Mouse (Mus musculus) hindbrain, embryonic 10.5 days (tissue): ENCODE data around the gene Ms4a18. TPM values are rescaled to one million over a fixed set of nuclear protein-coding genes. Genes with fewer than 3 reads are reported as not detected.
"Not testable (repeated sequence)": the region's sequence is repeated elsewhere in the genome, so short reads cannot be mapped to it uniquely, and the experiment has no call there.

Experiments
- DNase-seq: peaks from one replicate; pipeline ENCODE4 v3.0.0-alpha.2; 2017; ENCODE audit warnings: low spot score
- H3K27ac ChIP-seq: fragments of 300-500 bp; sonication (generic); 2 replicates; pipeline ENCODE4 v1.5.1; 2016; ENCODE audit warnings: mild to moderate bottlenecking, moderate library complexity
- H3K27me3 ChIP-seq: fragments of 300-500 bp; sonication (generic); 2 replicates; pipeline ENCODE4 v1.6.1; 2016; ENCODE audit warnings: mild to moderate bottlenecking; ENCODE audit not compliant: poor library complexity, insufficient read depth, severe bottlenecking
- H3K36me3 ChIP-seq: fragments of 300-500 bp; sonication (generic); 2 replicates; pipeline ENCODE4 v1.6.1; 2016; ENCODE audit warnings: mild to moderate bottlenecking, moderate library complexity
- H3K4me1 ChIP-seq: fragments of 300-500 bp; sonication (generic); replicated peaks from 2 replicates; pipeline ENCODE4 v1.6.1; 2016; ENCODE audit warnings: mild to moderate bottlenecking
- H3K4me3 ChIP-seq: fragments of 300-500 bp; sonication (generic); 2 replicates; pipeline ENCODE4 v1.5.1; 2016; ENCODE audit warnings: mild to moderate bottlenecking, moderate library complexity
- H3K9me3 ChIP-seq: fragments of 300-500 bp; sonication (generic); 2 replicates; pipeline ENCODE4 v1.6.1; 2016; ENCODE audit warnings: mild to moderate bottlenecking, moderate library complexity
- WGBS: fragments of 180-500 bp; shearing (Covaris S2); methylation state at CpG from one replicate; pipeline ENCODE4 v1.1.7; 2016; 5-methylcytosine and 5-hydroxymethylcytosine counted together
- polyA plus RNA-seq: library from polyadenylated mRNA; unstranded; fragments of >200 nt; fragmentation: Nextera tagmentation; extraction: Ambion mirVana; gene quantifications from 2 replicates; pipeline ENCODE4 v1.2.1, GENCODE M21; 2016

Ms4a18 gene
- not detected in 2 replicates for polyA plus RNA-seq

GRCm38 (mm10) chr19:11017891-11018290 lies at the start of gene Ms4a18:
Gene Ms4a18 (minus strand): TSS chr19:11018031.
- no peaks in the 10 kb centered on the region for H3K27me3 ChIP-seq
- 93% methylated on average over 3 of the region's 3 CpGs for WGBS
- H3K36me3 ChIP-seq = no peaks in the 10 kb centered on the region
- H3K9me3 ChIP-seq = no peaks in the 10 kb centered on the region
- H3K4me1 ChIP-seq = no peaks in the 10 kb centered on the region
- no peak within 1 kb of the TSS for H3K4me3 ChIP-seq
- no peak for DNase-seq
- no peak within 1 kb of the TSS for H3K27ac ChIP-seq

- DNase-seq = no peak
- WGBS = 85% methylated on average over 2 of the region's 2 CpGs
Observed at GRCm38 (mm10) chr19:11065202-11065875, 47.5 kb upstream of the Ms4a18 start.

GRCm38 (mm10) chr19:11060900-11061299 lies 43.1 kb upstream of the Ms4a18 start:
- H3K4me3 ChIP-seq = no peak overlapping the region
- H3K36me3 ChIP-seq = no peaks in the 10 kb centered on the region
- no peaks in the 10 kb centered on the region for H3K9me3 ChIP-seq
- no peaks in the 10 kb centered on the region for H3K4me1 ChIP-seq
- no peaks in the 10 kb centered on the region for H3K27me3 ChIP-seq
- 94% methylated on average over 1 of the region's 1 CpGs for WGBS
- DNase-seq = no peak
- no peak overlapping the region for H3K27ac ChIP-seq

More at GRCm38 (mm10) chr19:11065202-11065875, 47.5 kb upstream of the Ms4a18 start:
- Histone ChIP-seq H3K27me3 (no peaks in the 10 kb centered on the region), H3K4me3 (no peak overlapping the region), H3K4me1 (no peaks in the 10 kb centered on the region), H3K27ac (no peak overlapping the region), H3K9me3 (no peaks in the 10 kb centered on the region), H3K36me3 (no peaks in the 10 kb centered on the region)

GRCm38 (mm10) chr19:11059967-11060366 lies 42.1 kb upstream of the Ms4a18 start:
- H3K27ac ChIP-seq = no peak overlapping the region
- H3K4me1 ChIP-seq = no peaks in the 10 kb centered on the region
- no peaks in the 10 kb centered on the region for H3K36me3 ChIP-seq
- no peaks in the 10 kb centered on the region for H3K27me3 ChIP-seq
- H3K9me3 ChIP-seq = no peaks in the 10 kb centered on the region
- no peak for DNase-seq
- H3K4me3 ChIP-seq = no peak overlapping the region

GRCm38 (mm10) chr19:11055700-11056099 lies 37.9 kb upstream of the Ms4a18 start:
- H3K4me1 ChIP-seq, DNase-seq, H3K4me3 ChIP-seq, H3K9me3 ChIP-seq, H3K27ac ChIP-seq, H3K36me3 ChIP-seq, H3K27me3 ChIP-seq: not testable (repeated sequence)
- 87% methylated on average over 1 of the region's 1 CpGs for WGBS

GRCm38 (mm10) chr19:11053277-11053676 lies 35.4 kb upstream of the Ms4a18 start:
- Histone ChIP-seq H3K27me3 (no peaks in the 10 kb centered on the region), H3K4me1 (no peaks in the 10 kb centered on the region), H3K9me3 (no peaks in the 10 kb centered on the region), H3K27ac (no peak overlapping the region), H3K36me3 (no peaks in the 10 kb centered on the region), H3K4me3 (no peak overlapping the region)
- 68% methylated on average over 3 of the region's 3 CpGs for WGBS
- DNase-seq = no peak

- H3K4me3 ChIP-seq = no peak overlapping the region
- no peaks in the 10 kb centered on the region for H3K9me3 ChIP-seq
- DNase-seq = no peak
- H3K4me1 ChIP-seq = no peaks in the 10 kb centered on the region
- no peak overlapping the region for H3K27ac ChIP-seq
- H3K27me3 ChIP-seq = no peaks in the 10 kb centered on the region
- 66% methylated on average over 5 of the region's 5 CpGs for WGBS
- H3K36me3 ChIP-seq = no peaks in the 10 kb centered on the region
Observed at GRCm38 (mm10) chr19:11052877-11053276, 35.0 kb upstream of the Ms4a18 start.

GRCm38 (mm10) chr19:11050286-11050685 lies 32.5 kb upstream of the Ms4a18 start:
- no peaks in the 10 kb centered on the region for H3K36me3 ChIP-seq
- no peak for DNase-seq
- 73% methylated on average over 2 of the region's 2 CpGs for WGBS
- no peaks in the 10 kb centered on the region for H3K4me1 ChIP-seq
- H3K9me3 ChIP-seq = no peaks in the 10 kb centered on the region
- peaks cover 9% of the 10 kb centered on the region; the same call in 1 of the 2 replicates for H3K27me3 ChIP-seq
- no peak overlapping the region for H3K4me3 ChIP-seq
- H3K27ac ChIP-seq = no peak overlapping the region

- Histone ChIP-seq H3K27me3 (peaks cover 9% of the 10 kb centered on the region; the same call in 1 of the 2 replicates), H3K4me1 (0 out of 2 replicates have a peak, but pooled peaks cover 5% of the 10 kb centered on the region), H3K4me3 (no peak overlapping the region), H3K36me3 (no peaks in the 10 kb centered on the region), H3K27ac (no peak overlapping the region), H3K9me3 (no peaks in the 10 kb centered on the region)
- DNase-seq = no peak
Observed at GRCm38 (mm10) chr19:11049426-11049825, 31.6 kb upstream of the Ms4a18 start.

GRCm38 (mm10) chr19:11048503-11048902 lies 30.7 kb upstream of the Ms4a18 start:
- Histone ChIP-seq H3K4me3 (no peak overlapping the region), H3K36me3 (no peaks in the 10 kb centered on the region)
- DNase-seq = no peak

GRCm38 (mm10) chr19:11048009-11048408 lies 30.2 kb upstream of the Ms4a18 start:
- H3K27ac ChIP-seq = no peak overlapping the region
- 81% methylated on average over 6 of the region's 6 CpGs for WGBS
- H3K9me3 ChIP-seq = no peaks in the 10 kb centered on the region
- 0 out of 2 replicates have a peak, but pooled peaks cover 5% of the 10 kb centered on the region for H3K4me1 ChIP-seq
- H3K36me3 ChIP-seq = no peaks in the 10 kb centered on the region
- H3K27me3 ChIP-seq = peaks cover 9% of the 10 kb centered on the region; the same call in 1 of the 2 replicates
- no peak for DNase-seq
- no peak overlapping the region for H3K4me3 ChIP-seq

More at GRCm38 (mm10) chr19:11048503-11048902, 30.7 kb upstream of the Ms4a18 start:
- peaks cover 9% of the 10 kb centered on the region; the same call in 1 of the 2 replicates for H3K27me3 ChIP-seq
- WGBS = 83% methylated on average over 1 of the region's 1 CpGs
- 0 out of 2 replicates have a peak, but pooled peaks cover 5% of the 10 kb centered on the region for H3K4me1 ChIP-seq
- H3K9me3 ChIP-seq = no peaks in the 10 kb centered on the region
- no peak overlapping the region for H3K27ac ChIP-seq

GRCm38 (mm10) chr19:11044996-11045711 lies 27.3 kb upstream of the Ms4a18 start:
- Histone ChIP-seq H3K36me3 (no peaks in the 10 kb centered on the region), H3K4me1 (0 out of 2 replicates have a peak, but pooled peaks cover 5% of the 10 kb centered on the region), H3K4me3 (peak overlapping the region; percentile 50), H3K27me3 (peaks cover 9% of the 10 kb centered on the region; the same call in 1 of the 2 replicates), H3K27ac (peak overlapping the region; percentile 56), H3K9me3 (no peaks in the 10 kb centered on the region)
- peak; percentile 80 for DNase-seq
- 6% methylated on average over 40 of the region's 40 CpGs for WGBS

GRCm38 (mm10) chr19:11044671-11044995 lies 26.8 kb upstream of the Ms4a18 start:
- peaks cover 9% of the 10 kb centered on the region; the same call in 1 of the 2 replicates for H3K27me3 ChIP-seq
- H3K4me3 ChIP-seq = peak overlapping the region; percentile 50
- H3K27ac ChIP-seq = peak overlapping the region; percentile 56
- H3K9me3 ChIP-seq = no peaks in the 10 kb centered on the region
- no peak for DNase-seq
- H3K36me3 ChIP-seq = no peaks in the 10 kb centered on the region
- 0 out of 2 replicates have a peak, but pooled peaks cover 5% of the 10 kb centered on the region for H3K4me1 ChIP-seq
- WGBS = 45% methylated on average over 5 of the region's 5 CpGs
